Mouse (Mus musculus): ENCODE results near the gene Gprin2.

The Gprin2 gene

GRCm38 (mm10) chr14:34200738-34201230, 669 bp downstream of the Gprin2 start:
- peak; percentile 12 for DNase-seq

- DNase-seq, result no peak
Observed at GRCm38 (mm10) chr14:34196706-34197105, 4.7 kb downstream of the Gprin2 start.

GRCm38 (mm10) chr14:34195466-34195865, 6.0 kb downstream of the Gprin2 start:
- DNase-seq, result no peak

GRCm38 (mm10) chr14:34193879-34194278, 7.6 kb downstream of the Gprin2 start:
- no peak for DNase-seq

GRCm38 (mm10) chr14:34190361-34190760, 11.1 kb downstream of the Gprin2 start:
- DNase-seq, result no peak

- DNase-seq, result peak; percentile 77
Observed at GRCm38 (mm10) chr14:34188629-34189028, 12.8 kb downstream of the Gprin2 start.

GRCm38 (mm10) chr14:34183101-34183500, 18.4 kb downstream of the Gprin2 start:
- no peak for DNase-seq

- no peak for DNase-seq
Observed at GRCm38 (mm10) chr14:34179351-34179750, 22.1 kb downstream of the Gprin2 start.

- DNase-seq, result no peak
Observed at GRCm38 (mm10) chr14:34171107-34171506, 30.3 kb downstream of the Gprin2 start.

- DNase-seq, result no peak
Observed at GRCm38 (mm10) chr14:34155752-34156151, 45.7 kb downstream of the Gprin2 start.

- DNase-seq, result peak; percentile 68
Observed at GRCm38 (mm10) chr14:34154601-34155337, 46.7 kb downstream of the Gprin2 start.

GRCm38 (mm10) chr14:34152342-34152741, 49.1 kb downstream of the Gprin2 start, which contains the start of gene Npy4r:
Gene Npy4r (minus strand): TSS chr14:34152489.
- peak; percentile 60 for DNase-seq

GRCm38 (mm10) chr14:34142915-34143314, 58.5 kb downstream of the Gprin2 start:
- no peak for DNase-seq

- DNase-seq, result no peak
Observed at GRCm38 (mm10) chr14:34142316-34142715, 59.1 kb downstream of the Gprin2 start.

- DNase-seq, result no peak
Observed at GRCm38 (mm10) chr14:34139671-34140664, 61.5 kb downstream of the Gprin2 start.

All from lung, postnatal 14 days (tissue).